Mouse (Mus musculus): ENCODE measurements around the gene Disp2. TPM values are rescaled to one million over a fixed set of nuclear protein-coding genes. Genes with fewer than 3 reads are reported as not detected.

Gene Disp2
- polyA plus RNA-seq, 1 experiment from 2014 or later: 2.8 TPM

DNA sequence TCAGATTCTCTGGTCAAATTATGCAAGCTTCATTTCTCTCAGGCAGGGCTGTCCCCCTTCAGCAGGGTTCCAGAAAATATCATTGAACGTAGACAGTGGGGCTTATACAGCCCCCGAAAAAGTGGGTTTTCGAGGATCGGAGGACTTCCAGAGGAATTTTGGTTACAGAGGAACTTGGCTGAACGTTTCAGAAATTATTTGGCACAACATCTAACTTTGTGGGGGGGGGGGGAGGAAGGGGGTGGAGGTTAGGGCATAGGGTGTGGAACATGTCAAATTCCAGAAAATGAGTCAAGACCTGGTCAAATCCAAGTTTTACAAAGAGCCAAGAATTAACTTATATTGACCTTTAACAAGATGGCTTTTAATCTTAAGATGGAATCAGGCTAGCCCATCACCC is 49.6 kb downstream of the Disp2 start:
- peaks cover 47% of the 10 kb centered on the region for H3K36me3 ChIP-seq (ENCODE audit: control insufficient read depth, insufficient read depth, low read length)
- ATAC-seq (ENCODE audit: insufficient number of reproducible peaks, insufficient read depth, low FRiP score, low read depth): no peak

DNA sequence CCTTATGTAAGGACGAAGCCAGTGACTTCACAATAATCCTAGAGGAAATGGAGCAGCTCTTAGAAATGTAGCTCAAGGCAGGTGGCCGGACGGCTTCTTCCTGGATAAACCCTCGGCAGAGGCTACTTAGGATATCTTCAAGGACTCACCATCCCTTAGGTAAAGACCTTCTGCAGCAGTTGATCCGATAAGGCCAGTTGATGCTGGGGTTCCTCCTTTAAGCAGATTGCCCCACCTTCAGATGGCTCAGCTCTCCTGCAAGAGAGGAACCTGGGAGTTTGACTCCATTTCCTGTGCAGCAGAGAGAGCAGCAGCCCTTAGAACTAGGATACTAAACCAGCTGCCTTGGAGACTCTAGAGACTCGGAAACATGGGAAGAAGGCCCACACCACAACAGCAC is 54.5 kb downstream of the Disp2 start:
- Histone ChIP-seq H3K9ac (replicated peaks; ENCODE audit: low read depth, low read length) (no peak overlapping the region), H3K36me3 (ENCODE audit: control insufficient read depth, insufficient read depth, low read length) (peaks cover 42% of the 10 kb centered on the region), H3K4me1 (ENCODE audit: control insufficient read depth, insufficient read depth, low read length) (no peaks in the 10 kb centered on the region), H3K4me2 (replicated peaks; ENCODE audit: low read depth, low read length) (no peak overlapping the region), H3K9me3 (ENCODE audit: control insufficient read depth, low read depth, low read length) (no peaks in the 10 kb centered on the region), H3K27me3 (ENCODE audit: control insufficient read depth, insufficient read depth, low read length) (no peaks in the 10 kb centered on the region), H3K4me3 (ENCODE audit: low read depth, low read length) (no peak overlapping the region), H3K27ac (ENCODE audit: low read length) (no peak overlapping the region)
- 93% methylated on average over 6 of the region's 6 CpGs for WGBS
- ATAC-seq (ENCODE audit: insufficient number of reproducible peaks, insufficient read depth, low FRiP score, low read depth): no peak

More for the DNA sequence above, 49.6 kb downstream of the Disp2 start:
- Histone ChIP-seq H3K4me2 (replicated peaks; ENCODE audit: low read depth, low read length) (no peak overlapping the region), H3K9me3 (ENCODE audit: control insufficient read depth, low read depth, low read length) (no peaks in the 10 kb centered on the region), H3K9ac (replicated peaks; ENCODE audit: low read depth, low read length) (no peak overlapping the region), H3K27ac (ENCODE audit: low read length) (no peak overlapping the region), H3K27me3 (ENCODE audit: control insufficient read depth, insufficient read depth, low read length) (no peaks in the 10 kb centered on the region), H3K4me1 (ENCODE audit: control insufficient read depth, insufficient read depth, low read length) (no peaks in the 10 kb centered on the region), H3K4me3 (ENCODE audit: low read depth, low read length) (no peak overlapping the region)
- 93% methylated on average over 5 of the region's 5 CpGs for WGBS

DNA sequence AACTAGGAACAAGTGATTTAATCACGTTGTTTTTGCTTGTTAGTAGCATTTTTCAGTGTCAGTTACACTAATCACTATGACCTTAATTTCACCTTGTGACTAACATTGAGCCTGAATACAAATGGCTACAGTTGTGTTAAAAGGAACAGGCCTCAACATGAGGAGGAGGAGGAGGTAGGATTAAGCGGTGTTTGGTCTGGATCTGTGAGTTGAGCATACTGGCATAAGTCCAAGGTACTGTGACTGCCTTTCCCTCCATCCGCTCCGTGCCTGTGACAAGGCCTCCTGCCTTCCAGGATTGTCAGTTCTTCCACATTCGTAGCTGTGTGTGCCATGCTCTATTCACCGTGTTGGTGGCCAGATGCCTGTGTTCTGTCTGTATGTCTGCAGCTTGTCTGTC is 55.6 kb downstream of the Disp2 start:
- Histone ChIP-seq H3K4me3 (ENCODE audit: low read depth, low read length) (no peak overlapping the region), H3K4me1 (ENCODE audit: control insufficient read depth, insufficient read depth, low read length) (no peaks in the 10 kb centered on the region), H3K4me2 (replicated peaks; ENCODE audit: low read depth, low read length) (no peak overlapping the region), H3K9me3 (ENCODE audit: control insufficient read depth, low read depth, low read length) (no peaks in the 10 kb centered on the region), H3K36me3 (ENCODE audit: control insufficient read depth, insufficient read depth, low read length) (peaks cover 35% of the 10 kb centered on the region), H3K9ac (replicated peaks; ENCODE audit: low read depth, low read length) (no peak overlapping the region), H3K27me3 (ENCODE audit: control insufficient read depth, insufficient read depth, low read length) (no peaks in the 10 kb centered on the region), H3K27ac (ENCODE audit: low read length) (no peak overlapping the region)
- ATAC-seq (ENCODE audit: insufficient number of reproducible peaks, insufficient read depth, low FRiP score, low read depth): no peak
- 67% methylated on average over 6 of the region's 6 CpGs for WGBS

DNA sequence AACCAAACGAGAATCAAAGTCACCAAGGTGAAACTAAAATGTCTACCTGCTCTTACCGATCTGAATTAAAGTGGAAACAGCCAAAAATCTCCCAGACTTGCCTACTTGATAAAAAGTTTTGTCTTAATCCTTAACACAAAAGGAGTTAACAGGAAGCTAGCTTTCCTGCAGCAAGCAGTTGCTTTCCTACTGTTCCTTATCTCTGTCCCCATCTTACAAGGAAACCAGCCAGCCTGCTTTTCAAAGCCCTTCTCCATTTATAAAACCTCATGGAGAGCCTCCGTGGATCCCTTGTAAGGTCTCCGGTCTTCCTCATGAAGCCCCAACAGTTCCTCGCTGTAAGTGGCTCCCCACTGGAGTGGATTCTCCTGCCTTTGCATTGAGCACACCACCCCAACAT is 58.8 kb downstream of the Disp2 start:
- Histone ChIP-seq H3K27ac (ENCODE audit: low read length) (no peak overlapping the region), H3K9ac (replicated peaks; ENCODE audit: low read depth, low read length) (no peak overlapping the region), H3K27me3 (ENCODE audit: control insufficient read depth, insufficient read depth, low read length) (no peaks in the 10 kb centered on the region), H3K4me1 (ENCODE audit: control insufficient read depth, insufficient read depth, low read length) (no peaks in the 10 kb centered on the region), H3K36me3 (ENCODE audit: control insufficient read depth, insufficient read depth, low read length) (peaks cover 14% of the 10 kb centered on the region), H3K9me3 (ENCODE audit: control insufficient read depth, low read depth, low read length) (no peaks in the 10 kb centered on the region), H3K4me3 (ENCODE audit: low read depth, low read length) (no peak overlapping the region), H3K4me2 (replicated peaks; ENCODE audit: low read depth, low read length) (no peak overlapping the region)
- 51% methylated on average over 5 of the region's 5 CpGs for WGBS
- no peak for ATAC-seq (ENCODE audit: insufficient number of reproducible peaks, insufficient read depth, low FRiP score, low read depth)

DNA sequence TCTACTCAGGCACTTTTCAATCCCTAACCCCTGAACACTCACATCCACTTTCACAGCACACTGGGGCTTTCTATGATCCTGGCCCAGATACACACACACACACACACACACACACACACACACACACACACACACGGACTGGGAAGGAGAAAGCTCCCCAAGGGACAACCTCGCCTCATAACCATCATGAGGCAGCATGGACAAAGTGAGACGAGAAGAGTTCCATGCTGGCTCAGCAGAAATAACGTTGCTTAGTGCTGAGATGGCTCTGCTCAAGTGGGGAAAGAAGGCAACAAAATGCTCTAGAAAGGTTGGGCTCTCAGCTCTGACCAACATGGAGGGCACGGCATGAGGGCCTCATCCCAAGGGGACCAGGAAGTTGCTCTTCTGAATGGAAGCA is 61.7 kb downstream of the Disp2 start:
- no peaks in the 10 kb centered on the region for H3K27me3 ChIP-seq (ENCODE audit: control insufficient read depth, insufficient read depth, low read length)
- 66% methylated on average over 5 of the region's 5 CpGs for WGBS
- ATAC-seq (ENCODE audit: insufficient number of reproducible peaks, insufficient read depth, low FRiP score, low read depth): no peak
- H3K9ac ChIP-seq (replicated peaks; ENCODE audit: low read depth, low read length): no peak overlapping the region
- H3K27ac ChIP-seq (ENCODE audit: low read length): no peak overlapping the region
- H3K4me2 ChIP-seq (replicated peaks; ENCODE audit: low read depth, low read length): no peak overlapping the region
- no peaks in the 10 kb centered on the region for H3K4me1 ChIP-seq (ENCODE audit: control insufficient read depth, insufficient read depth, low read length)
- H3K9me3 ChIP-seq (ENCODE audit: control insufficient read depth, low read depth, low read length): no peaks in the 10 kb centered on the region
- H3K36me3 ChIP-seq (ENCODE audit: control insufficient read depth, insufficient read depth, low read length): no peaks in the 10 kb centered on the region
- H3K4me3 ChIP-seq (ENCODE audit: low read depth, low read length): no peak overlapping the region

DNA sequence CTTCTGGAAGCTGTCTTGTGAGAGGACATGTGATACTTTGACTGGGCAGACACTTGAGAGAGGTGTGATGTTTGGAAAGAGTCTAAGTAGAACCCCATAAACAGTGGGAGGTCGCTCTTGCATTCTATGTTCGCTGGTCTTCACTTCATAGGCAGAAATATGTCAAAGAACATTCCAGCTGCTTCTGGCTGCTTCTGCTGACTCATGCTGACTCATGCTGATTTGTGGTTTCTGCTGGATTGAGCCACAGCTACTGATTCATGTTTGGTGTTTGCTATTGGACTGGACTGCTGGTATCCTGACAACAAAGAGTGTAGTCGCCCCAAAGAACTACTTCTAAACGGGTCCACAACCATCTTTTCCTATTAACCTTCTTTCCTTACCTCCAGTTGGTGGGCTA is 62.3 kb downstream of the Disp2 start:
- Histone ChIP-seq H3K4me1 (ENCODE audit: control insufficient read depth, insufficient read depth, low read length) (no peaks in the 10 kb centered on the region), H3K9ac (replicated peaks; ENCODE audit: low read depth, low read length) (no peak overlapping the region), H3K27ac (ENCODE audit: low read length) (no peak overlapping the region), H3K27me3 (ENCODE audit: control insufficient read depth, insufficient read depth, low read length) (no peaks in the 10 kb centered on the region), H3K36me3 (ENCODE audit: control insufficient read depth, insufficient read depth, low read length) (no peaks in the 10 kb centered on the region), H3K4me2 (replicated peaks; ENCODE audit: low read depth, low read length) (no peak overlapping the region), H3K9me3 (ENCODE audit: control insufficient read depth, low read depth, low read length) (no peaks in the 10 kb centered on the region), H3K4me3 (ENCODE audit: low read depth, low read length) (no peak overlapping the region)
- no peak for ATAC-seq (ENCODE audit: insufficient number of reproducible peaks, insufficient read depth, low FRiP score, low read depth)
- WGBS: 87% methylated on average over 4 of the region's 4 CpGs

DNA sequence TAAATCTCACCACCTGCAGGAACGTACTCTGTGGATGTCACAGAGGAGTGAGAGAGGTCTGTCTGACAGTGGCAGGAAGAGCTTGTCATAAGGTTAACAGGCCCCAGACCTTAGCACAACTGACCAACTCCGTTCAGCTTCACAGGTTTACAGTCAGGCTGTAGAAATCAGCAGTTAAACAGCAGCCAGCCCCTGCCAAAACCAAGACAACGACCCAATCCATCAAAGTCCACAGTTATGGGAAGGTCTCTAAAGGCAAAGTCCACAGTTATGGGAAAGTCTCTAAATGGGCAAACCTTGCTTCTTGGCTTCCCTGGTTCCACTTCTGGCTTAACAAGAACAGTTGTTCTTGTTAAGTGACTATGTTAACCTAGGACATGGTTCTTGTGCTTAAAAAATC is 64.9 kb downstream of the Disp2 start:
- Histone ChIP-seq H3K4me2 (replicated peaks; ENCODE audit: low read depth, low read length) (no peak overlapping the region), H3K9me3 (ENCODE audit: control insufficient read depth, low read depth, low read length) (no peaks in the 10 kb centered on the region), H3K4me1 (ENCODE audit: control insufficient read depth, insufficient read depth, low read length) (no peaks in the 10 kb centered on the region), H3K27me3 (ENCODE audit: control insufficient read depth, insufficient read depth, low read length) (no peaks in the 10 kb centered on the region), H3K27ac (ENCODE audit: low read length) (no peak overlapping the region), H3K4me3 (ENCODE audit: low read depth, low read length) (no peak overlapping the region), H3K9ac (replicated peaks; ENCODE audit: low read depth, low read length) (no peak overlapping the region), H3K36me3 (ENCODE audit: control insufficient read depth, insufficient read depth, low read length) (no peaks in the 10 kb centered on the region)
- 78% methylated on average over 3 of the region's 3 CpGs for WGBS
- no peak for ATAC-seq (ENCODE audit: insufficient number of reproducible peaks, insufficient read depth, low FRiP score, low read depth)

DNA sequence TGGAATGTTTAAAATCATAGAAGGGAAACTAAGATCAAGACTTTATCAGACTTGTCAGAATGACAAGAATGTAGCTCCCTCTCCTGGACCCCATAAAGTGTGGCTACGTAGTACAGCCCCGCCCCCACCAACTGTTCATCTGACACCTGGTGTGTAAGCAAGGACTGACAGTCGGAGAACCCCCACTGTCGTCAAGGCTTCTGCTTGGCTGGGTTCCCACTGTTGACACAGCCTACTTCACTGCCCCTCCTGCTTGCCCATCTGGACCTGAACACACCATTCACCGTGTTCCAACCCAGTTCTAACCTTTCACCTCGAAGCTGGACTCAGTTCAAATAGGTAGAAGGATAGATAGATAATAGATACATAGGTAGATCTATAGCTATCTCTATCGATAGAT is 66.7 kb downstream of the Disp2 start:
- Histone ChIP-seq H3K4me2 (replicated peaks; ENCODE audit: low read depth, low read length) (no peak overlapping the region), H3K9ac (replicated peaks; ENCODE audit: low read depth, low read length) (no peak overlapping the region), H3K36me3 (ENCODE audit: control insufficient read depth, insufficient read depth, low read length) (no peaks in the 10 kb centered on the region), H3K9me3 (ENCODE audit: control insufficient read depth, low read depth, low read length) (no peaks in the 10 kb centered on the region), H3K4me3 (ENCODE audit: low read depth, low read length) (no peak overlapping the region), H3K27ac (ENCODE audit: low read length) (no peak overlapping the region), H3K27me3 (ENCODE audit: control insufficient read depth, insufficient read depth, low read length) (no peaks in the 10 kb centered on the region), H3K4me1 (ENCODE audit: control insufficient read depth, insufficient read depth, low read length) (no peaks in the 10 kb centered on the region)
- no peak for ATAC-seq (ENCODE audit: insufficient number of reproducible peaks, insufficient read depth, low FRiP score, low read depth)
- WGBS: 51% methylated on average over 7 of the region's 7 CpGs

DNA sequence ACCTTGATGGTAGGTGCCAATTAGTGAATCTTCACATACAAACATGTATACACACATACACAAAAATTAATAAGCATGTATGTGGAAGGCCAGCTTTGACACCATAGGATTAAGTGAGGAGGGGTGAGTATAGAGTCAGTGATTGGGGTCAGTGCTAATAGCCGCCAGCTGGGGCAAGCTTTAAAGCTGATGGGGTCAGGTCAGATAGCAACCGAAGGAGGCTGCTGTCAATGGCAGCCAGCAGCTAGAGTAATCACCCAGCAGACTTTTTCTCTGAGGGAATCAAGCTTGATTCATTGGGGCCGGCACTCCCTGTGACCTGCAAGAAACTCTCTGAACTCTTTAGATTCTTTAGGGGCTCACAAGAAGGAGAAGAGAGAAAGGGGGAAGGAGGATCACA is 72.2 kb downstream of the Disp2 start:
- no peak overlapping the region for H3K9ac ChIP-seq (replicated peaks; ENCODE audit: low read depth, low read length)
- no peak overlapping the region for H3K27ac ChIP-seq (ENCODE audit: low read length)
- no peaks in the 10 kb centered on the region for H3K36me3 ChIP-seq (ENCODE audit: control insufficient read depth, insufficient read depth, low read length)
- no peaks in the 10 kb centered on the region for H3K27me3 ChIP-seq (ENCODE audit: control insufficient read depth, insufficient read depth, low read length)
- H3K9me3 ChIP-seq (ENCODE audit: control insufficient read depth, low read depth, low read length): no peaks in the 10 kb centered on the region
- no peaks in the 10 kb centered on the region for H3K4me1 ChIP-seq (ENCODE audit: control insufficient read depth, insufficient read depth, low read length)
- H3K4me2 ChIP-seq (replicated peaks; ENCODE audit: low read depth, low read length): no peak overlapping the region
- WGBS: 9% methylated on average over 3 of the region's 3 CpGs
- no peak for ATAC-seq (ENCODE audit: insufficient number of reproducible peaks, insufficient read depth, low FRiP score, low read depth)
- no peak overlapping the region for H3K4me3 ChIP-seq (ENCODE audit: low read depth, low read length)

Measured in stomach, embryonic 14.5 days (tissue).